Comparison of ENCODE assay signal across 17 mouse cellular contexts in genomic region chr3:123652926-123653325, GRCm38 (mm10). TPM values are rescaled to one million over a fixed set of nuclear protein-coding genes. Genes with fewer than 3 reads are reported as not detected.
A peak's percentile ranks its signal among the peaks of the same experiment; 100 is the strongest.
DNase-seq lines count a peak whose midpoint lies in the region; ATAC-seq and TF ChIP-seq lines count a peak whose summit lies in the region.
"Had no signal": no experiment of that assay in that cellular context is flagged by ENCODE, and none has a peak within 500 bp of the region (broad histone marks: within the 10 kb centered on the region; RNA-seq: fewer than 3 reads in every experiment).

No protein-coding gene starts in this region.

- CTCF ChIA-PET in Patski (lab: Charles Lee), result interaction anchor here (1.1 to 2.0 kb wide), 3 partner anchors 10 to 13 kb away, joined by 4 read pairs; no protein-coding TSS in a partner anchor

- H3K9me3 ChIP-seq in liver, embryonic 16.5 days (replicated peaks; ENCODE audit: control insufficient read depth, low read length), result no peaks in the 10 kb centered on the region
- H3K9me3 ChIP-seq in liver, embryonic 12.5 days (replicated peaks), result no peaks in the 10 kb centered on the region
- H3K9me3 ChIP-seq in forebrain, embryonic 11.5 days (ENCODE audit: control insufficient read depth, low read length), result no peaks in the 10 kb centered on the region
- H3K9me3 ChIP-seq: limb, embryonic 15.5 days had no signal

- no peak overlapping the region for H3K4me2 ChIP-seq in liver, embryonic 16.5 days (ENCODE audit: low read depth, low read length)
- no peak overlapping the region for H3K4me2 ChIP-seq in liver, embryonic 12.5 days
- H3K4me2 ChIP-seq in forebrain, embryonic 11.5 days (ENCODE audit: low read depth, low read length, severe bottlenecking), result no peak overlapping the region
- H3K4me2 ChIP-seq: limb, embryonic 15.5 days had no signal

- no peaks in the 10 kb centered on the region for H3K36me3 ChIP-seq in liver, embryonic 16.5 days (ENCODE audit: control insufficient read depth, insufficient read depth)
- H3K36me3 ChIP-seq in liver, embryonic 12.5 days, result no peaks in the 10 kb centered on the region
- no peaks in the 10 kb centered on the region for H3K36me3 ChIP-seq in C2C12 (ENCODE audit: control insufficient read depth, insufficient read depth)
- H3K36me3 ChIP-seq in forebrain, embryonic 11.5 days (ENCODE audit: control insufficient read depth, insufficient read depth, low read length), result no peaks in the 10 kb centered on the region
- H3K36me3 ChIP-seq: limb, embryonic 15.5 days had no signal

- H3K4me3 ChIP-seq in liver, embryonic 16.5 days (ENCODE audit: low read depth, low read length), result no peak overlapping the region
- H3K4me3 ChIP-seq in liver, embryonic 12.5 days, result no peak overlapping the region
- H3K4me3 ChIP-seq in C2C12 (ENCODE audit: insufficient read depth, poor library complexity, severe bottlenecking), result no peak overlapping the region
- H3K4me3 ChIP-seq in forebrain, embryonic 11.5 days (ENCODE audit: low read depth, low read length), result no peak overlapping the region
- H3K4me3 ChIP-seq: heart, adult 2 months; limb, embryonic 15.5 days had no signal

- 0 out of 2 replicates have a peak, but pooled peaks have one; percentile 9 for ATAC-seq in liver, embryonic 16.5 days (ENCODE audit: low read depth)
- ATAC-seq in liver, embryonic 12.5 days, result no peak
- ATAC-seq in Patski, result peak; percentile 36
- peak; percentile 77 for ATAC-seq in inflammation-experienced regulatory T-cells, adult 6 months
- no peak for ATAC-seq in forebrain, embryonic 11.5 days (replicated peaks; ENCODE audit: low FRiP score)
- ATAC-seq: forebrain, embryonic 14.5 days had no signal

- 30% methylated on average over 1 of the region's 1 CpGs for WGBS in liver, embryonic 16.5 days (ENCODE audit: insufficient replicate concordance)
- 23% methylated on average over 1 of the region's 1 CpGs for WGBS in liver, embryonic 12.5 days (ENCODE audit: insufficient replicate concordance)
- 98% methylated on average over 1 of the region's 1 CpGs for WGBS in forebrain, embryonic 11.5 days

- intact Hi-C loops in heart, postnatal 14 days (cut with DNase I), result no loop called here

- H3ac ChIP-seq in C2C12 (ENCODE audit: control insufficient read depth, insufficient read length, low read depth), result no peak overlapping the region

- H3K27me3 ChIP-seq in liver, embryonic 16.5 days (ENCODE audit: control insufficient read depth, insufficient read depth, low read depth, low read length), result no peaks in the 10 kb centered on the region
- no peaks in the 10 kb centered on the region for H3K27me3 ChIP-seq in liver, embryonic 12.5 days (replicated peaks)
- H3K27me3 ChIP-seq in C2C12 (ENCODE audit: control insufficient read depth, insufficient read depth, insufficient read length) (no peaks in the 10 kb centered on the region), Patski (no peaks in the 10 kb centered on the region)
- H3K27me3 ChIP-seq in forebrain, embryonic 11.5 days (ENCODE audit: control insufficient read depth, insufficient read depth, low read length), result no peaks in the 10 kb centered on the region
- H3K27me3 ChIP-seq: limb, embryonic 15.5 days had no signal

- H3K4me1 ChIP-seq in liver, embryonic 16.5 days (ENCODE audit: control insufficient read depth, low read depth, low read length), result no peaks in the 10 kb centered on the region
- H3K4me1 ChIP-seq in liver, embryonic 12.5 days, result no peaks in the 10 kb centered on the region
- H3K4me1 ChIP-seq in forebrain, embryonic 11.5 days (replicated peaks; ENCODE audit: control insufficient read depth, insufficient read depth, low read length), result no peaks in the 10 kb centered on the region
- H3K4me1 ChIP-seq: limb, embryonic 15.5 days had no signal

- no peak for DNase-seq in Patski (ENCODE audit: low read depth, low spot score)
- DNase-seq in urinary bladder, adult 18-20 months (ENCODE audit: low spot score in 2 of 2), result no peak
- no peak for DNase-seq in heart, postnatal 14 days
- no peak for DNase-seq in forebrain, embryonic 11.5 days (ENCODE audit: low spot score)
- DNase-seq: adrenal gland, adult 8-10 months; cerebellum, adult 9-11 months; embryo, embryonic 11 days; heart, adult 2 months; heart, postnatal 10 days; thymus, adult 18-20 months had no signal

- peaks cover 4% of the 10 kb centered on the region for H3K79me3 ChIP-seq in C2C12 (ENCODE audit: low read depth)

- H3K27ac ChIP-seq in liver, embryonic 16.5 days (ENCODE audit: low read length), result no peak overlapping the region
- H3K27ac ChIP-seq in liver, embryonic 12.5 days, result no peak overlapping the region
- H3K27ac ChIP-seq in forebrain, embryonic 11.5 days (ENCODE audit: low read depth, low read length), result no peak overlapping the region
- H3K27ac ChIP-seq: heart, adult 2 months; limb, embryonic 15.5 days had no signal

- no peak for TF ChIP-seq CTCF in C2C12 (IDR thresholded peaks at IDR 0.05; ENCODE audit: control insufficient read depth, insufficient read depth, insufficient read length)
- TF ChIP-seq CTCF in Patski (IDR thresholded peaks at IDR 0.05), result no peak

- in situ Hi-C loops in Patski (cut with MboI; ENCODE audit: low pct_unique_long_range_greater_than_20kb), result no loop called here

- POLR2A ChIA-PET in Patski (lab: Charles Lee), result interaction anchor here (1.1 kb wide), 1 partner anchor 12 kb away, joined by 3 read pairs; no protein-coding TSS in a partner anchor

- no peak overlapping the region for H3K9ac ChIP-seq in liver, embryonic 16.5 days (ENCODE audit: low read depth, low read length)
- H3K9ac ChIP-seq in liver, embryonic 12.5 days, result no peak overlapping the region
- no peak overlapping the region for H3K9ac ChIP-seq in forebrain, embryonic 11.5 days (ENCODE audit: low read length)
- H3K9ac ChIP-seq: limb, embryonic 15.5 days had no signal

- no peaks in the 10 kb centered on the region for H3K79me2 ChIP-seq in C2C12 (ENCODE audit: control insufficient read depth, insufficient read depth)

TF ChIP-seq in C2C12, 6 proteins besides CTCF, POLR2A, EP300 and RAD21:
- TF ChIP-seq MAX (IDR thresholded peaks at IDR 0.05), result no peak
- no peak for TF ChIP-seq CEBPB (IDR thresholded peaks at IDR 0.05; ENCODE audit: low read depth)
- TF ChIP-seq FOSL1 (IDR thresholded peaks at IDR 0.05; ENCODE audit: insufficient read depth, low read length, poor library complexity, severe bottlenecking), result peak; percentile 20
- peak; percentile 9 for TF ChIP-seq USF1 (IDR thresholded peaks at IDR 0.05; ENCODE audit: low read depth)

RNA-seq across cellular contexts. Expression of gene Ndst3, which starts 37.7 kb away (rescaled TPM):
- polyA plus RNA-seq in liver, embryonic 16.5 days (2015; fragmentation: Nextera tagmentation; extraction: Ambion mirVana), result 0.06 and 0.11 TPM in 2 replicates
- polyA plus RNA-seq in liver, embryonic 12.5 days (2016; fragmentation: Nextera tagmentation; extraction: Ambion mirVana), result 0.14 and 0.32 TPM in 2 replicates
- polyA plus RNA-seq in C2C12 (2012; fragmentation: generic; extraction: Trizol) (0.55 TPM), Patski (2021) (0.36 TPM)
- not detected for polyA plus RNA-seq in inflammation-experienced regulatory T-cells, adult 6 months (2017; shearing (Covaris generic))
- under 1 TPM; 0.20 to 0.22 TPM for total RNA-seq in heart, postnatal 14 days (2021)
- 2.9 and 3.0 TPM in 2 replicates for polyA plus RNA-seq in forebrain, embryonic 11.5 days (2014; fragmentation: Nextera tagmentation; extraction: Ambion mirVana)
- total RNA-seq: gastrocnemius, adult 18-20 months had no signal

Comparison
In these comparisons a context has a peak if more than half of its experiments do, and no peak if none do; other contexts are left out.
1. ATAC-seq: peak in liver, embryonic 16.5 days (single experiment), Patski (single experiment) and inflammation-experienced regulatory T-cells, adult 6 months (single experiment); none in liver, embryonic 12.5 days (single experiment) and forebrain, embryonic 11.5 days (single experiment).